Mouse (Mus musculus) 3T3-L1 (cell line): Measurements from ENCODE around the gene Ptpn11.
A peak's percentile ranks its signal among the peaks of the same experiment; 100 is the strongest.

Experiments used
- DNase-seq: peaks from one replicate; pipeline ENCODE4 v3.0.0-alpha.2; 2015; ENCODE audit warnings: low read depth, low spot score

Ptpn11 gene

GRCm38 (mm10) chr5:121184945-121185551 is 6.1 kb downstream of the Ptpn11 start:
- DNase-seq = no peak

DNA sequence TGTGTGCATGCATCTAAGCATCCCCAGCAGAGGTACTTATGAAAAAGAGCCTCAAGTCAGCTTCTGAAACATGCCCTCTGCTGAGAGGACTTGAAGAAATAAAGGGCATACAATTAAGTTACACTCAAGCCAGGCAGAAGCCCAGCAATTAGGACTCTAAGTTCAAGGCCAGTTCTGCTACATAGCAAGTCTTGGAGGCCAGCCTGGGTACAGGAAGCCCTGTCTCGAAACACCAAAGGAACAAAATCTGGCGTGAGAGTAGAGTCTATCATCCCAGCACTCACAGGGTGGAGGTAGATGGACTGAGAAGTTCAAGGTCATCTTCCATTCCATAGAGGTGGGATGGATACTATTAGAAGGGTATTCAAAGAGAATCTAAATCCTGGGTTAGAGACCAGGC is 6.8 kb downstream of the Ptpn11 start:
- no peak for DNase-seq

- no peak for DNase-seq
These were observed 7.9 kb downstream of the Ptpn11 start for GRCm38 (mm10) chr5:121183269-121183668.

GRCm38 (mm10) chr5:121179077-121179857 is 11.9 kb downstream of the Ptpn11 start:
- no peak for DNase-seq

GRCm38 (mm10) chr5:121172835-121173234 is 18.4 kb downstream of the Ptpn11 start:
- DNase-seq = no peak

DNA sequence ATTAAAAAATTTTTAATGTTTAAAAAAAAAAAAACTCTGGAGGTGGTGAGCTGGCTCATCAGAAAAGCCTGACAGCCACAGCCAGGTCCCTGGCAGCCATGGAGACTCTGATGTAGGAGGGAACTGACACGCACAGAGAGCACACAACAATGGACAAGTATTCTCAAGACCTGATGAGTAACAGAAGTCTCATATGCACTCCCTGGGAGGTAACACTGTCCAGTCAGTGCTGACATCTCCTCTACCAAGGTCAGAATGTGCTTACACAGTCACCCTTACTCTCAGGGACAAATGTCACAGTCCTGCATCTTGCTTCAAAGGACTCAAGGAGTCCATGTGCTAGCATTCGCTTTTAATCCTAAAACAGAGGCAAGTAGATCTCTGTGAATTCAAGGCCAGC is 21.6 kb downstream of the Ptpn11 start:
- DNase-seq = peak; percentile 49

DNA sequence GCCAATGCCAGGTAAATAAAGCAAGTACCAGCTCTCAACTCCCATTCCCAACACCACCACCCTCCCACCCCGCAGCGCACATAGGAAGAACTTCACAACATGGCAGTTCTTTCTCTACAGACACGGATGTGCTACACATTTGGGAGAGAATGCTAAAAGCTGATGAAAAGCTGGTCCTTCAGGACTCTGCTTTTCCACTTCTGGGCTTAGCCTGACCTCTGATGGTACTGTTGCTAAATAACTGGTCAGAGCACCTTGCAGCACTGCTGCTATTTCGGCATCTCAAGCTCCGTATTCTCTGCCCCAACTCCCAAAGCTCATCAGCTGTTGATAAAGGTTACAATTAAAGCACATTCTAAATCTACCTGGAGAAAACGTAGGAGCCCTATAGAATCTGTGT is 24.3 kb downstream of the Ptpn11 start:
- no peak for DNase-seq

DNA sequence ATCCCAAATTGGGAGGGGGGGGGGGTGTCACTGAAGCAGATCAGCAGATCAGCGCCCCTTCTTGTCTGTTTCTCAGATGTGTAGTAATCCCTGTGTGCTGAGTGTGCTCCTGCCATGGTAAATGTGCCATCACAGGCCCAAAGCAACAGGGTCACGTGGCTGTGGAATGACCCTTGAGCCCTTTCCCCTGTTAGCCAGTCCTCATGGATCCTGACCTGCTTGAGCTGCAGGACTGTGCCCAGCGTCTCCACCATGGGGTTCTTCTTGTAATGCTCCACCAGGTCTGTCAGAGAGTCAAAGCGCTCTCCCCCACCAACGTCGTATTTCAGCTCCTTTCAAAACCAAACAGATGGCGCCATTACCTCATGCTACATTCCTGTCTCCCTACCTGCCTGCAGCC is 28.3 kb downstream of the Ptpn11 start:
- DNase-seq = no peak

DNA sequence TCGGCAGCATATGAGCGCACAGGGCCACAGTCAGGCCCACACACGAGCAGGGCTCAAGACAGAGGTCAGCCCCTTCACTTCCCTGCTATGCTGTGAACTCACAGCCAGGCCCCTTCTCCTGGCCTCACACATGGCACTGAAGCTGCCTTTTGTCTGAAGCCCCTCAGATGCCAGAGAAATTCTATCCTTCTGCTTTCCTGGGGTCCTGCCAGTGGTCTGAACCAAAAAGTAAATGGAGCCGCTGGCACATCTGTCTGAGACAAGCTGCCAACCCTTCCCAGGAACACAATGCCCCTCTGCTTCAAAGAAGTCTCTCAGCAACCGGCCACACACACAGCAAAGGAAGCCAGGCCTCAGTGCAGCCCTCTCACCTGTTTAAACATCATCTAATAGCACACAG is 28.9 kb downstream of the Ptpn11 start:
- DNase-seq = no peak

- no peak for DNase-seq
These were observed 32.2 kb downstream of the Ptpn11 start for GRCm38 (mm10) chr5:121158966-121159365.

DNA sequence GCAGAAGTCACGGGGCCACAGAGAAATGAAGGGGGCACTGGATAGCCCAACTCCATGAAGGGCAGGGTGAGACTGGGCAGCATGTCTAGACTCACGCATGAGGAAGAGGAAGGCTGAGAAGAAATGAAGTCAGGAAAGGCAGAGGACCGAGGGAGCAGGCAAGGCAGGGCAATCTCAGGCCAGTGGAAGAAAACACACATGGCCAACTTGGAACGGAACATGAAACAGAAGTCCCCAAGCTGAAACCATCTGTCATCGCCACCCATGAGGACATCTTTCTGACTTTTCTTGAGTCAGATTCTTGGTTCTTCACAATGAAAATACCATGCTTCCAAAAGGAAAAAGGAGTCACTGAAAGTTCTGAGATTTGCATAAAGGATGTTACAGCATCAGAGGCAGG is 33.7 kb downstream of the Ptpn11 start:
- DNase-seq = no peak

GRCm38 (mm10) chr5:121157017-121157416 is 34.2 kb downstream of the Ptpn11 start:
- peak; percentile 81 for DNase-seq

DNA sequence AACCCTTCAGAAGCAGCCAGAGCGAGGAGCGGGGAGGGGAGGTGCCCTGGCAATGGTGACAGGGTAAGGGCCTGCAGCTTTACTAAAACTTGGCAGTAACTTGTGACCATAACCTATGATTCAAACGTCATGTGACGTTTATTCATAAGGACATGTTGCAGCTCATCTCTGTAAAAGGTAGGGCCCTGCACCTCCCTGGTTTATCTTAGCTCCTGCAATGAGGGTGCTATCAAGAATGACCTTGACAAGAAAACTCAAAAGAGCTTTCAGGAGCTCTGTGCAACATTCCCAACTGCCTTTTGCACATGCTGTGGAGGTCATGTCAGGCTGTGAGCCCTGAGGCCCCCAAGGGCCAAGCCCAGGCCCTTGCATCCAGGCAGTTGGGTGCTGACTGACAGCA is 35.1 kb downstream of the Ptpn11 start:
- no peak for DNase-seq

DNA sequence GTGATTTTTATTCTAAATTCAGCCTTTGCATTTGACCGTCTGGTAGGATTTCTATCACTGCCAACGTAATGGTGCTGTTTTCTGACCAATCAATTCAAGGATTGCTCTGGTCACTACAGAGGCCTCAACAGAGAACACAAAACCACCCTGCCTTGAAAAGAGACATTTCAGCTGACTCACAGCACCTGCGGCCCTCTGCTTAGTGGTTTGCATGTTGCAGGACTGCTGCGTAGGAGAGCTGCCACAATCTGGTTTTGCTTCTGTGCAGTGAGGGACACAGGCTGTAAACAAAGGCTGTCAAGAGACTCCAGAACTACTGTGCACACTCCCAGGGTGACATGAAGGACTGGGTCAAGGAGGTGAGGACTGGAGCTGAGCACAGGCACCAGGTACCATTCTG is 40.5 kb downstream of the Ptpn11 start:
- DNase-seq = no peak

- no peak for DNase-seq
These were observed 42.0 kb downstream of the Ptpn11 start for GRCm38 (mm10) chr5:121149246-121149645.

GRCm38 (mm10) chr5:121146275-121146674 is 44.9 kb downstream of the Ptpn11 start:
- no peak for DNase-seq

DNA sequence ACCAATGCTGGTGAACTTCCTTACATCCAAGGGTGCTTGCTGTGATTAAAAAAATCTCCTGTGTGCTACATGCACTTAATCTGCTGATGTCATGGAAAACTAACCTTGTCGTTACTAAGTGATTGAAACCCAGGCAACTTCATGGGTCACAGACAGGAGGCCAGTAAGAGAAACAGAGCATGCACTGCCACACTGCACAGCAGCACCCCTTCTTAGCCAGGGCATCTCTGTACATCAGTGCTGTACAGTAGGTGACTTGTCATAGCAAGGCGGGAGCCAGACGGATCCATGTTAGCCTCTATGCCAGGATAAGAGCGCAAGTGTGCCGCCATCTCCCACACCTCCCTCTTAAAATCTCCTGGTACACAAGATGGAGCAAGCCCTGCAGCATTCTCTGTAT is 45.6 kb downstream of the Ptpn11 start:
- DNase-seq = no peak

- DNase-seq = no peak
These were observed 46.6 kb downstream of the Ptpn11 start for GRCm38 (mm10) chr5:121144441-121145238.

GRCm38 (mm10) chr5:121142431-121143119 is 48.6 kb downstream of the Ptpn11 start:
- DNase-seq = no peak

GRCm38 (mm10) chr5:121140276-121140675 is 50.9 kb downstream of the Ptpn11 start:
- no peak for DNase-seq

GRCm38 (mm10) chr5:121137125-121137524 is 54.1 kb downstream of the Ptpn11 start:
- DNase-seq = no peak

DNA sequence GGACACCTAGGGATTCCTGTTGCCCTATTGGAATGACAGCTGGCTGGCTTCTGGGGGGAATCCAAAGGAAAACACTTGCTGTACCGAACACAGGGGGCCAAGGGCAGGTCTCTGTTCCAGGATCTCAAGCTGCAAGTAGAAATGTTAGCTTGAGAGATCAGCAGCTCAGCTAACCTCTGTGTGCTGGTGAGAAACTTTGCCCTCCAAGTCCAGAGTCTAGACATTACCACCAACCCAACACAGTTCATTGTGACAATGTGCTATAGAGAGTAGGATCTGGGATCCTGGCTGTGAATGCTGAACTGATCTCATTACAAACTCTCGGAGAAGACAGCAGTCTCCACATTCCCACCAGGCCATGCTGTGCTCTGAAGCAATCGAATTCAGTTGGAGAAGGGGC is 59.4 kb downstream of the Ptpn11 start:
- DNase-seq = no peak
